Mouse (Mus musculus) lung, postnatal 4 days (tissue): Measurements from ENCODE around the gene Krt1.

Experiments
- DNase-seq, 2 experiments: peaks; one replicate each; pipeline ENCODE4 v3.0.0; 2021

Gene Krt1

DNA sequence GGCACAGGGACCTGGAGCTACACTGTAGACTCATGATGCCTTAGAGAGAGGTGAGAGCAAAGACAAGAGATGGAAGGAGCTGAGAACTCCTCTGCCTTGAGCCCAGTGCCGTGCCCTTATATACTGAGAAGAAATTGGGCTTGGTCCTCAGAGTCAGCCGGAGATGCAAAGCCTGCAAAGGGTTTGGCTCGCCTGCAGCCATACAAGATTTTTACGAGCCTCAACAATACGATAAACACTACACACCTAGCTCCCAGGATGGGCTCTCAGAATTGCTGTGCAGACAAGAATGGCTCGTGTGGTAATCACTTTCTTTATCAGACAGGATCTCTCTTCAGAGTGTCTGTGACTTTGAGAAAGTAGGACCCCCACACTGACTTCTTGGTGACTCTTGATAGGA, at the start of gene Krt1:
Gene Krt1 (minus strand): TSS at position 101 of the 400 bp plus-strand sequence.
- no peak for DNase-seq

DNA sequence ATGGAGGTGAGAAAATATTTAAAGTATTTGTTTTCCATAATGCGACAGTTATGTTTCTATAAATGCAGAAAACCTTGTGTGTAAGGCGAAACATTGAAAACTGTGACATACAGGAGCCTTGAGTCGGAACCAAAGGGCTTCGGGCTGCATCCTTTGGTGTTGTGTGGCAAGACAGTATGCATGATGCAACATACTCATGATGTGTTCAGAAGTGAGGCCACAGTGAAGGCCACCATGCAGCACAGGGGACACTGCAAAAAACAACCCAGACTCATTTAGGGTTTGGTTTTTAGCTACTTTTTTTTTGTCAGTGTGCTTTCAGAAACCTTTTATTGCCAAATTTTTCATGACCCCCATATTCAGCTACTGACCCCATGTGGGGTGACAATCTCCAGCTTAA, 44.6 kb upstream of the Krt1 start:
- no peak for DNase-seq

DNA sequence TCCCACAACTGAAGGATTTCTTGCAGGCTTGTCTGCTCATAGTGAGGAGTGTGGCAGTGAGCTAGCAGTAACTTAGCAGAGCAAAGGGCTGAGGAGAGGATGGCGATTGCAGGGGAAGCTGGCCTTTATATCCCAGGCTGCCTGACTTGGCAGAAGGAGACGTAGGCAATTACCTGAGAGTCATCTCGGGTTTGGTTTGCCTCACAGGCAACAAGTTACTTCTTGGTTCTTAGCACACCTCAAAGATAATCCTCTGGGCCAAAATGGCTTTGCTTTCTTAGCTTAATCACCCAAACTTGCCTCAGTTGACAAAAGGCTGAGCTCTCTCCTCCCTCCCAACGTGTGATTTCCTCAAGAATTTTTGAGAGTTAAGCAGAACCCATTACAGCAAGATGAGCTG, 42.2 kb upstream of the Krt1 start, which contains the start of gene Krt76:
Gene Krt76 (minus strand): TSS at position 101 of the 400 bp plus-strand sequence.
- no peak for DNase-seq

DNA sequence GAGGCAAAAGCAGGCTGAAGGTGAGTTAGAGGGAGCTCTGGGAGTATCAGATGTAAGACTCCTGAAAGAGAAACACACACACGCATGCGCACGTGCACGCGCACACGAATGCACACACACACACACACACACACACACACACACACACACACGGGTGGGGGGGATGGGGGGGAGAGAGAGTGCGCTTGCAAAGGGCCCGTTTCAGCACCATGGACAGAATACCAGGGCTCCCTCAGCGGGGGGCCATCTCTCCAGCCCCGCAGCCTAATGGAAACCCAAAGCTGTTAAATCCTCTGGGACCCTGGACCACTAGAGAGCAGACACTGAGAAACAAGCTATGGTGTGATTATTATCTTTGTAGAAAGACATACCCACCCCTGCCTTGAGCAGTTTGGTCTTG, 29.2 kb upstream of the Krt1 start:
- DNase-seq = no peak

DNA sequence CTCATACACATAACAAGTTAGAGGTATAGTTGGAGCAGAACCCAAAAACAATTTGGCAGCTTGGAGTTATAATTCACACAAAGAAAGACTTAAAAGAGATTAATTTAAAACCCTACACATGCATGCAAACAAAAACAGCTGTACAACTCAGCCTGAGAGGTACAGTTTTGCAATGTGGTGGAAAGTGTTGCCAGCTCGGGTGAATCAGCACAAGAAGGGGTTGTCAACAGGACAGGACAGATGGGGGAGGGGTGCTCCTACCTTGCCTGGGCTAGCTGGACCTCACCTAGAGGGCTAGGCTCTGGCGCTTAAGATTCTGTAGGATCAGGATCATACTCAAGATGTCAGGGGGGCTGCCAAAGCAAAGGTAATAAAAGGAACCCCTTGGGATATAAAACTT, 27.4 kb upstream of the Krt1 start:
- DNase-seq = no peak

DNA sequence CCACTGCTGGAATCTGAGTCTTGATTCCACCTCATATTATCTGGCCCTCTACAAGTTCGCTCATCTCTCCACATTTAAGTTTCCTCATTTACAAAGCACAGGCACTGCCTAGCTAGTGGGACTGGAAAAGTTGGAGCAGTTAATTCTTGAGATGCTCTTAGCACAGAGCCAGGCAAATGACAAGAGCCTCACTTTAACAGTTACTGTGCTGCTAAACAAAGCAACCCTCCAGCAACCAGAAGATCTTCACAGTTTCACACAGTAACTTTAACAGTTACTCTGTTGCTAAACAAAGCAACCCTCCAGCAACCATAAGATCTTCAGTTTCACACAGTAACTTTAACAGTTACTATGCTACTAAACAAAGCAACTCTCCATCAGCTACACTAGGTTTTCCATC, 23.8 kb upstream of the Krt1 start:
- no peak for DNase-seq

DNA sequence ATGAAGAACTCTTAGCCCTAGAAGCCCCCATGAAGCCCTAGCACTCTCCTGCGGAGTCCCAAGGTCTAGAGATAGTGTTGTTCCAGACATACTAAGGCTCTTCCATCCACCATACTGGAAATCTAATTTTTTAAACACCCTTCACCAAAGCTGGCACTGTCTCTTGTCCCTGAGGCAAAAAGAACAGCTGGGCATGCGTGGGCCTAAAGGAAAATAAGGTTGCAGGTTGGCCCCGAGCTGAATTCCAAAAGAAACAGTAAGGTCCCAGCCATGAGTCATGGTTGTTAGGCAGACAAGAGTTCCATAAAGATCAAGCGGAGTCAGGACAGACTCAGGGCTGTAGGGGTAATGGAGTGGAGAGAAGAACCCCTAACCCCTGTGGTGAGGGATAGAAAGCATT, 22.6 kb upstream of the Krt1 start:
- DNase-seq = no peak

DNA sequence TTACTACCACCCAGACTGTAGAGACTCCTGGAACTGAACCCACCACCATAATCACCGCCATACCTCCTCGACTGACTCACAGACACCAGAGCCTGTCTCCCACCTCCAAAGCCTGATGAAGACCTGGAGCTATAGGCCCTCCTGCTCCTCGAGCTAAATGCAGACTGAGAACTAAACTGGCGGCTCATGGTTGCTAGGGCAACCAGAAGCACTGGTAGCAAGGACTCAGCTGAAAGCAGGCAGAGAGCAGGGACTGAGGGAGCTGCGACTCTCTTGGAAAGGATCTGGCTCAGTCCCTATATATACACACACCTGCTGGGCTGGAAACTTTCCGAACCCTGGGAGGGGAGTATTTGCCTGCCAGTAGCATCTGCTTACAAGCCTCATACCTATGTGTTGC, 18.8 kb upstream of the Krt1 start, which contains the start of gene Krt77:
Gene Krt77 (minus strand): TSS at position 275 of the 400 bp plus-strand sequence.
- no peak for DNase-seq

DNA sequence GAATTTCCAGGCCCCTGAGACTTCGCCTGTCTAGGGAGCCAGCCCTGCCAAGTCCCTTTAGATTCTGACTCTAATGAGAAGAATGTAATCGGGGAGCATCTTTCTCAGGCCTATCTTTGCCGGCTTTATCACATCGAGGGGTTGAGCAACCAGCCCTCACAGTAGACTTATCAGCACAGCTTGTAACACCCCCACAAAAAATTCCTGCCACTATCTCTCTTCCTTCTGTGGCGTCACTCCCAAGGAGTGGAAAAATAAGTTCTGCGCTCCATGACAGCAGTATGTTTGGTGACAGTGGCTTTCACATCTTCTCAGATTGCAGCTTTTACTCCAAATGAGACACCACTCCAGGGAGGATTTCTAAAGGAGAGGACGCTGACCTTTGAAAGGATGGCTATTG, 16.2 kb upstream of the Krt1 start:
- no peak for DNase-seq

DNA sequence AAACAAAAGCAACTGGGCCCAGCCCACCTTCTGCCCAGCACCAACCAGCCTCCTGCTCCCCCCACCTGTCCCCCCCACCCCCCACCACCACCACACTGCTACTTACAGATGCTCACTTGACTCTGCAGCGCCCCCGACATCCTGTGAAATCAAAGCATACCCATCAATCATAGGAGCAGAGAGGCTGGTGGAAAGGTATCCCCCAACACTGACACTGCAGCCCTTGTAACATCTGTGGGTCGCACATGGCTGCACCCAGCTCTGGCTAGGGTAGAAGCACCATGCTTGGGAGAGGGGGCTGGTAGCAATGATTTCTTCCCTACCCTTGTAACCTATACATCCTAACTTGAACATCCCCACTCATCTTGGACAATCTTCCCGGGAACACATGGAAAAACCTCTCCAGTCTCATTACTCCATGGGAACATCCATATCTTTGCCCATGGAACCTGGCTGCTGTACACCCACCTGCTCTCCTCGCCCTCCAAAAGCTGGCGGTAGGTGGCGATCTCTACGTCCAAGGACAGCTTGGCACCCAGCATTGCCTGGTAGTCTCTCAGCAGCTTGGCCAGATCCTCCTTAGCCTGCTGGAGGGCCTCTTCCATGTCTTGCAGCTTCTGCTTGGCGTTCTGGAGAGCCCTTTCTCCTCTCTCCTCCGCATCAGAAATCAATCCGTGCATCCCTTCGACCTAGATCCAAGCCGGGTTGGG, 10.0 kb upstream of the Krt1 start:
- DNase-seq = peak in 1 of 2 experiments; percentile 12

DNA sequence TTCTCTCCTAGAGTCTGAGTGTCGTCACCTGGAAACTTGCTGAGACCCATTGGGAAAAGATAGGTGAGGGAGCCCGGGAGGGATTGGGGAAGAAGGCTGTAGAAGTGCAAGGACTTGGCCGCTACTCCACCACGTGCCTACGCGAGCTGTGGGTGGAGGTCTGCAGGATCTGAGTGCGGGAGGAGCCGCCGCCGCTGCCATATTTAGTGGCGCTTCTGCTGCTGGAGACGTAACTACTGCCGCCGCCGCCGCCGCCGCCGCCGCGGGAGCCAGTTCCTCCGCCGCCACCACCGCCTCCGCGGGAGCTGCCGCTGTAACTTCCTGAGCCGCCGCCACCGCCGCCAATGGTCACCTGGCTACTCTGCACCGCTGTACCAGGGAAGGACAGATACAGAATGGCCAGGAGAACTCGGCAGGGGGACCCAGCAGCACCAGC, 9.2 kb upstream of the Krt1 start:
- peak; percentile 40 to 55 for DNase-seq

DNA sequence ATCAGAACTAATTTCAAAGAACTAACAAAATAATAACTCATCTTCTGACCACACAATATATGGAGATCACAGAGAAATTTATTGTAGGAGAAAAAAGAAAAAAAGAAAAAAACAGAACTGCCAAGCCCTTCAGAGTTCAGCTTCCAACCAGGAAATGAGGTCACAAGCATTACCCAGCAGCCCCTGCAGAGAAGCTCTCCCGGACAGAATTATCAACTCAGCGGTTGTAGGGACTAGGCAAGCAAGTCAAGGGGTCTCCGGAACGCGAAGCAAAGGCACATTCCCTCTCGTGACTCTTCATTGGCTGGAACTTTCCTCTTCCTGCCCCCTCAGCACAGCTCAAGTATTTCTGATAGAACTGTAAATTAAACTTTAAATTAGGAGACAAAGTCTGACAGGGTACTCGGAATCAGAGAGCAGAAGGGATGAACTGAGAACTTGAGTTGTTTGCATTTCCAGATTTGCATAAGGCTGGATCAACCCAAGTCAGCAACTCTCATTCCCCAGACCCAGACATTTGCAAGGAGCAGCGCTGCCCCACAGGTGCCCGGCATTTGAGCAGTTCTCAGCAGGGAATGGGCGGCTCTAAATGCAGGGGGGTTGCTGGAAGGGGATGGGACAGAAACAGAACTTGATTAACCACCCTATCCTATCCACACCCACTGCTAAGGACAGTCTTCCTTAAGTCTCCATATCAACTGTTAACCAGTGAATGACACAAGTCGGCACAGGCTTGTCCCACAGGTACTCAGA, 8.3 kb upstream of the Krt1 start:
- no peak for DNase-seq

DNA sequence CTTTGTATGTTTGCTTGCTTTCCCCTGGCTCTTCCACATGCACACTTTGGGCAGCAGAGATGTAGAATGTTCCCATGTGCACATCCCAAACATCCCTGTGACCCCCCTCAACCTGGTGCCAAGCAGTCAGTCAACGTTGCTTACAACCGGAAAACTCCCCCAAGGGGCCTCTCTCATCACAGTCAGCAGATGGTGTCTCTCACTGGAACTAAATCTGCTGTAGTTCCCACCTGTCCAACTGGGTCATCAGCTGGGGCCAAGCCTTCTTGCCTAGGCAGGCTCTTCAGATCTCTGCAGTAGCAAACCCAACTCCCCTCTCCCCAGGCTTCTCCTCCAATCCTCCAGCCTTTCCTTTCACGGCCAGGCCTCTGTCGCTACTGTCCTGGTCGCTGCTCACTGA, 6.1 kb upstream of the Krt1 start:
- no peak for DNase-seq

DNA sequence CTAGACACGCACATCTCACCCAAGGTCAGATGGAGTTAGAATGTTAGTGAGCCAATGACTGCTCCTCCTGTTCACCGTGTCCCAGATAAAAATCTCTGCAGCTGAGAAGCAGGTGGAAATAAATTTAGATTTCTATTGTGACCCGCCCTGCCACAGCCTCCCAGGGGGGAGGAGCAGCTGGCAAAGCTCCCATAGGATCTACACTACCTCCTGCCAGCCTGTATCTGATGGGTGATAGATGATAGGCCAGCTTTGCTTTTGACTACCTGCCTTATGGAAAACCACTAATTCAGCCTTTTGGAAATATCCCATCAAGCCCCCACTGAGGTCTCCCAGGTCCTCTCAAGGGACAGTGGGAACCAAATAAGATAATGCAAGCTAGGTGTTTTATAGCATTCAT, 5.1 kb upstream of the Krt1 start:
- no peak for DNase-seq

DNA sequence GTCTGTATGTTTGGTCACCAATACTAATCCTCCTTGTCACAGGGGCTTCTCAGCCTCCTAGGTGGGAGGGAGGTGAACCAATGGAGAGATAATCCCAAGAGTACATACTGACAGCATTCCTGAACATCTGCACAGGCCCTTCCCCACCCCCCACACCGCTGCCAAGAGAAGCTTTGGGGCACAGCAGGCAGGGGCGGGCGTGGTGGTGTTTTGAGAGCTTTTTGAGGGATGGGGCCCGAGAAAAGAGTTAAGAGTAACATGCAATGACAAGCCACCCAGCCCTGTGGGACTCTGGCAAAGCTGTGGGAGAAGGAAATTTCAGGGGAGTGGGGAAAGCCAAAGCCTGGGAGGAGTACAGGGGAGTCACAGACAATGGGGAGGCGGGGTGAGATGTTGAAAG, 3.7 kb upstream of the Krt1 start:
- no peak for DNase-seq

DNA sequence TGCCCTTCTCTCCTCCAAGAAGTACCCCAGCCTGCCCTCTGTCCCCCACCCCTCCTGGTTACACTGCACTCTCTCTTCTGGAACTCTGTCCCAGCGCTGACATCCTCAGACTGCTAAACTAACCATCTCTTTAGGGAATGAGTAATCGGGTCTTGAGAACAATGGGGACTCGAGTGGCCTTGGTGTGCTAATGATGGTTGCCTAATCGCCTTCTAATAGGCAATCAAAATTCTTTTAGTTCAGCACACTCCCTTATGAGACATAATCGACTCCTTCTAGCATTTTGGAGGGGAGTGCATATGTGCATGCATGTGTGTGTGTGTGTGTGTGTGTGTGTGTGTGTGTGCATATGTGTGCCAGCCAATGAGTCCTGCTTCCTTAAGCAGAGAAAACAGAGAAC, 2.0 kb upstream of the Krt1 start:
- DNase-seq = no peak

DNA sequence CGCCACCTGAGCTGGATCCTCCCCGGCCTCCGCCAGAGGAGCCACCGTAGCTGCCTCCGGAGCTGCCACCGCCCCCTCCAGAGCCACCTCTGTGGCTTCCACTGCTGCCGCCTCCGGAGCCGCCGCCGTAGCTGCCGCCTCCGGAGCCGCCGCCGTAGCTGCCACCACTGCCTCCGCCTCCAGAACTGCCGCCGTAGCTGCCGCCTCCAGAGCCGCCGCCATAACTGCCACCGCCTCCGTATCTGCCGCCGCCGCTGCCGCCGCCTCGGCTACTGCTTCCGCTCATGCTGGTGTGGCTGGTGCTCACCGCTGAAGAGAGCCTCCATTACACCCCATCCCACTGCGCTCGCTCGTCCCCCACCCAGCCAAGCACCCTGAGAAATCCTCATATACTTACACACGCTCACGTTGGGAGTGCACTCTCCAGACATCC, 4.6 kb downstream of the Krt1 start:
- peak; percentile 44 to 48 for DNase-seq

DNA sequence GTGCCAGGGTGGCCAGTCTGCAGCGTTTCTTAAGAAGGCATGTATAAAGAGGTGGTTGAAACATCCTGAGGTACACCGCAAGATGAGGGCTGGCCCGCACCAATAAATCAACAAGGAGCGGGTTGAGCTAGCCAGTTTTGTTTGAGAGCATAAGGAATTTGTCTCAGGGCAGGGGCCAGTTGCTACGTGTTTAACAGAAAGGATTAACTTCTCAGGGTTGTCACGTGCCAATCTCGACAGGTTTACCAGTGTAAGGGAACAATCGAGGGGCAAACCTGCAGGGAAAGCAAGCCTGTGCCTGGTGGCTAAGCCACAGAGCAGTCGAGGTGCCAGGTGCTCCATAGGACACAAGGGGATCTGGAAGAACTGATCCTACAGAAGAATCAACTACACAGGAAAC, 7.4 kb downstream of the Krt1 start:
- no peak for DNase-seq

DNA sequence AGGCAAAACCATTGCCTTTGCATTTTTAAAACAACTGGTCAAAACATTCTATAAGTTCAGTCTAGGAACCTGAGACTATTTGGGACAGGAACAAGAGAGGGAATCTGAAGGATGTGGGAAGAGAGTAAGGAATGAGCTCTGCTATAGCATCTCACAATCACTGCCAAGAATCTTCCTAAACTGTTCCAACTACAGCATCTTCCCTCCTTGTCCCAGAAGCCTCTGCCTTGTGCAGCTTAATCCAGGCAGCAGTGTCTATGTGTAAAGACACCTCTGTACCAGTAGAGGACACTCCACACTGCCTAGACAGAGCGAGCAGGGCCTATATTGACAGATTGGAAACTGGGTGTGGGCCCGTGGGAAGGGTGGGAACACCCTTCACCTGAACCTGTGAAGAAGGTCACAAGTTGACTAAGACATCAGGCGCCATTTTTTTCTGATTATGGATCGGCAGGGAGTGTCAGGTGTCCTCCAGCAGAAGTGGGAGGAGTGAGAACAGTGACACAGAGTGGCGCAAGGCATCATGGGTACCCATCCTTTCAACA, 15.7 kb downstream of the Krt1 start:
- DNase-seq = no peak

DNA sequence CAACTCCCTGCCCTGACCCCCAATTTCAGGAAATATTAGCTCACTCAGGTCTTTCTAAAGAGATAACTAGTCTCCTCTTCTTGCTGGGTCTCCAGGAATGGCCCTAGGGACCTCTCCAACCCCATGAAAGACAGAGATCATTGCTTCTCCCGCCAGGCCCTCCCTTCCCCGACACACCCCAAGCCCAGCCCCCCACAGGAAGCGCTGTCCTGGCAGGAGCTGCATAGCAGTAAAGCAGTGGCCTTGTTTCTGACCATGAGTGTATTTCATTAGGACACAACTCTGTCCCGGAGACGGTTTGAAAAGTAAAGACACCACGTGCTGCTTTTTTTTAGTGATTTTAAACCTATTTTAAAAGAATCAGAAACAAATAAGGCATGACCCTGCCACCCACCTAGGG, 17.5 kb downstream of the Krt1 start:
- DNase-seq = no peak

DNA sequence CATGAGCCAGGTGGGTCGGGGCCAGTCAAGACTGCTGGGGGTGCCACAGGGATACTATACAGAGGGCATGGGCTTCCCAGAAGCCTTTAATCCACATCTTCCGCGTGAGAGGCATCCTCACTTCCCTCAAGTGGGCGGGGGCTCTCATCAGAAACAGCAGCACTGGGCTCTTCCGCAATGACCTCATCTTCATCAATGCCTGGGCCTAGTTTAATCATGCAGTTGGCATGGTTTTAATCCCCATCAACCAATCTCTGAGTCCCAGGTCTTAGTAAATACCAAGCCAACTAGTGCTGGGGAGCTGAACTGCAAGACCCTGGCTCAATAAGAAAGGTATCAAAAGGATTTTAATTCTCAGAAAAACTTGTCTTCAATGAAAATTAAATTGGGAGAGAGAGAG, 21.2 kb downstream of the Krt1 start:
- DNase-seq = no peak

DNA sequence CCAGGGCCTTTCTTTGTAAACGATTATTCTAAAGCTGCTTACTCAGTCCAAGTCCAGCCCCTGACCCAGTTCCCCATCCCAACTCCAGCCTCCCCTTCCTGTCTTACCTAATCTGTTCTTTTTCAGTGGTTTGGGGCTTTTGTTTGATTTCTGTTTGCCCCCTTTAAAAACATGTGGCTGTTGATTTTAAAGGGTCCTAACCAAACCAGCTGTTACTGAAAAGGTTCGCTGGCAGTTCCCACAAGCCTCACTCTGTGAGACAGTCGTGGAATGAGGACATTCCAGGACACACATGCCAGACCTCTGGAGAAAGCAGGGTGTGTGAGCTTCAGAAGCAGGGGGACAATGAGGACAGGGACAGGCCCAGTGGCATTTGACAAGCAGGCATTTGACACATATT, 28.8 kb downstream of the Krt1 start:
- DNase-seq = no peak

DNA sequence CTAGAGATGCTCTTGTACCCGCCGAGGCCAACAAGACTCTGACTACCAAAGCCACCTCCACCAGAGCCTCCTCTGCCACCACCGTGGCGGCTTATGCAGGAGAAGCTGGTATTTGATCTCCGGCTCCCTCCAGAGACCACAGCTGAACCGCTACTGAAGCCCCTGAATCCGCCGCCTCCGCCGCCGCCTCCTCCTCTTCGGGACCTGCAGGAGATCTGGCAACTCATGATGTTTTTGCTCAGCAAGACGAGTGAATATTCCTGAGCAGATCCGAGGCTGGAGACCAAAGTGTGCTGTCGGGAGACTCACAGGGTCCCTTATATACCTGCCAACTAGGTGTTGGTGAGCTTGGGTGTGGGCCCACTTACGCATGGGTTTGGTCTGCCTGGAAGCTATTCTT, 32.7 kb downstream of the Krt1 start, which contains the start of gene Krt2:
Gene Krt2 (minus strand): TSS at position 295 of the 400 bp plus-strand sequence.
- no peak for DNase-seq
